Mouse (Mus musculus): ENCODE results near the gene Cmss1.

The Cmss1 gene

GRCm38 (mm10) chr16:57469869-57470268 is 136.8 kb downstream of the Cmss1 start:
- no peak for DNase-seq

DNA sequence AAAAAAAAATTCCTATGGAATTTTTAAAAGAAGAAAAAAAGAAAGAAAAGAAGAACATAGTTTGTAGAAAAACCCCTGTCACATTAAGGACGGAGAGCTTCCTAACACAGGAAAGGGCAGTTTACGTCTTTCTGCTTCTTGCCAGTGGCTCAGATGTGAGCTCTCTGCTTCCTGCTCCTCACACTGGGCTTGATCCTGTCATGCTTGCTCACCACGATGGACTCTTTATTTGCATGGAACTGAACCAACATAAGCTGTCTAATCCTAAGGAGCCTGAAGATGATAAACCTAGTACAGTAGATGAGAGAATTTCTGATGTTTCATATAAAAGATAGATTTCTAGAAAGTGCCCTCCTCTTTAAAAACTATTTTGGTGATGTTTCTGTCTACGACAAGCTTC is 137.4 kb downstream of the Cmss1 start:
- DNase-seq: no peak

DNA sequence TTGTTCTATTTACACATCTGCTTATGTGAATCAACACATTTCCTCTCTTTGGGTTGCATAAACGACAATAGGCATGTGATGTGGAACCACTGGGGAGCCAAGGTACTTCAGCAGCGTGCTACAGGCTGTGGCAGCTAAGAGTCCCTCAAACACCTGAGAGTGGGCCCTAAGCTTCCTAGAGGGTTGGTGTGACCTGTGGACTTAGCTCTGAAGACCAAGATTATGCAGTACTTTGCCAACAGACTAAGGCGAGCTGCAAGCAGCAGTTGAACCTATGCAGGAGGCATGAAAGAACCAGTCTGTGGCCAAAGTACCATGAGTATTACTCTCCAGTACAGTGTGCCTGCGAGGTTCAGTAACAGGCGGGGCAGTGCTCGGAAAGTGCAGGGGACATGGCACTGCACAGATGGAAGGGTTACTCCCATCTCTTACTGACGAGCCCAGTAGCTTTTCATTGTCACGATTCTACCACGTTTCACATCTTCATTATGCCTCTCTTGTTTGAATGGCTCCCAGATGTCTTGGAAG is 141.2 kb downstream of the Cmss1 start:
- no peak for DNase-seq

- DNase-seq: no peak
Measured at GRCm38 (mm10) chr16:57456003-57456402, 150.7 kb downstream of the Cmss1 start.

- DNase-seq: no peak
Measured at GRCm38 (mm10) chr16:57455573-57455972, 151.1 kb downstream of the Cmss1 start.

GRCm38 (mm10) chr16:57454106-57454763 is 152.4 kb downstream of the Cmss1 start:
- DNase-seq: no peak

- no peak for DNase-seq
Measured at GRCm38 (mm10) chr16:57453009-57453408, 153.7 kb downstream of the Cmss1 start.

DNA sequence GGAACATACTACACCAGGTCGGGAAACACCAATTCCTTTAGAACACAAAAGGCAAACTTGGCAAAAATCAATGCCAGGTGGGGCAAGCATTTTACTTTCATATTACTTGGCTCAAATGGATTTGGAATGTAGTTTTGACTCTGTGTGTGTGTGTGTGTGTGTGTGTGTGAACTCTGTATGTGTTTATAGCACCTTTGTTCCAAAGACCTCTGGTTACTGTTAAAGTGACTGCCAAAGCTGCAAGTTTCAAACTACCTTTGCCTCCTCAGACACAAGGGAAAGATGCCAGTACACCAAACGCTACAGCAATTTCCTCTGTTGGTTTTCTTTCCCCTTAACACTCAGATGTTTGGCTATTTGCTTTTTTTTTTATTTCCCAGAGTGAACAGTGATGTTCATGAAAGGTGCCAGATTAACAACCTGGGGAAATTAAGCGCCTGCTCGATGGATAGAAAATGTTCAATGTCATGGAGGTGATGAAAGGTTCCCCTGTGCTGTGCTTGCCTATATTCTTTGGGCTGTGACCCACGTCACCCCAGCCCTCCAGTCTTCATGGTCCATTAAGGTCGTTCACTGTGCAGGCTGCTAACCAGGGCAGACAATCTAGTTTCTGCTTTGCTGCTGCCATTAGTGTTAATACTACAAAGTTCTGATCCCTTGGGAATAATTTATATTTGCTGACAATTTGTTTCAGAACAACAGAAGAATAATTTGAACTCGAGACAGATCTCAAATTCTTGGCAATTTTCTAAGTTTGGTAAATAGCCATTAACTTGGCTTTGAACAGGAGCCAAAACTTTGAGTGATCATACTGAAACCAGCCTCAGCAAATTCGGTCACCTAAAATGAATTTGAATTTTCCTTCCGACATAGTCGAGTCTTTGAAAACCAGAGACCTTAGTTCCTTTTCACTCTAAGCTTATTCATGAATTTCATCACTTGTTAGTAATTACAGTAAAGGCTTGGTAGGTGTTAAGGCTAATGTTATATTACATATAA is 161.3 kb downstream of the Cmss1 start:
- no peak for DNase-seq

DNA sequence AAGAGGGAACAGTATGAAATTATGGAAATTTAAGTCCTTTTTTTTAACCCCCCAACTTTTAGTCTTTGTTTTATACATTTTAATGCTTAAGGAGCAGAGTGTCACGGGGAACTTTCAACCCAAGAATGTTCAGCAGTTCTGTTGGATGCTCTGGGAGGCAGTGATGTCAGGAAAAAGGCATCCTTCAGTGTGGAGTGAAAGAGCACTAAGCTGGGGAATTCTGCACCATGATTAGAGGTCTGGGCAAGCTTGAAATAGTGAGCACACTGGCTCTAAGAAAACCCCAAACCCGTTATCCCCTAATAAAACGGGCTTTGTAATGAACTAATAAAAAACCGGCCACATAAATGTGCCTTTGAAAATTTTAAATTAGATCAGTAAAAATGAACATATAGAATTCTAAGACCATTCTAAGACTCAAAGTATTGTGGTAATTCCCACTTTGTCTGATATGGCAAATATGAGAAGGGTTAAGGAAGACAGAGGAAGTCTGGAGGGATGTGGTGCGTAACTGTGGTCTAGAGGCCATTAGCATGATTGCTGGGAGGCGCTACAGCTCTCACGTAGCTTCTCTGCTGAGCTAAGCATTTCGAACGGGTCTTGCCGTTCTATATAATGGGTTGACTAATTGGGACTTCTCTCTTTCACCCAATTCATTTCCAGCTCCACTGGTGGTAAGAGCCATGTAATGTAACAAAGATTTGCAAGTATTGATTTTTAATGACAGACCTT is 165.8 kb downstream of the Cmss1 start:
- DNase-seq: no peak

DNA sequence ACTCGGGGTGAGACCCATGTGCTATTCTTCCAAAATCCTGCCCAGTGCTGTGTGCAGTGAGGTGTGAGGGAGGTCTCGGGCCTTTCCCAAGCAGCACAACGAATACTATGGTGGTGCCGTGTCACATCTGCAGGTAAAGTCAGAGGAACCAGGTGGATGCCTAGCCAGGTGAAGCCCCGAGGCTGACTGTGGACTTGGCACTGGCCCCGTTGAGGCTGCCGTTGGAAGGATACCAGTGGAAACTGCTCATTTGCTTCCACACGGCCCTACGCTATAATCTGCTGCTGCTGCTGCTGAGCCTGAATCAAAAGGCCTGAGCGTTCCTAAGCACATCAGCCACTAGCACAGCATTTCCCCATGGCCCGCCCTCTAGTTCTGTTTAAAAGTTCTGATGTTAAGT is 167.5 kb downstream of the Cmss1 start:
- no peak for DNase-seq

- DNase-seq: no peak
Measured at GRCm38 (mm10) chr16:57438288-57438685, 168.4 kb downstream of the Cmss1 start.

DNA sequence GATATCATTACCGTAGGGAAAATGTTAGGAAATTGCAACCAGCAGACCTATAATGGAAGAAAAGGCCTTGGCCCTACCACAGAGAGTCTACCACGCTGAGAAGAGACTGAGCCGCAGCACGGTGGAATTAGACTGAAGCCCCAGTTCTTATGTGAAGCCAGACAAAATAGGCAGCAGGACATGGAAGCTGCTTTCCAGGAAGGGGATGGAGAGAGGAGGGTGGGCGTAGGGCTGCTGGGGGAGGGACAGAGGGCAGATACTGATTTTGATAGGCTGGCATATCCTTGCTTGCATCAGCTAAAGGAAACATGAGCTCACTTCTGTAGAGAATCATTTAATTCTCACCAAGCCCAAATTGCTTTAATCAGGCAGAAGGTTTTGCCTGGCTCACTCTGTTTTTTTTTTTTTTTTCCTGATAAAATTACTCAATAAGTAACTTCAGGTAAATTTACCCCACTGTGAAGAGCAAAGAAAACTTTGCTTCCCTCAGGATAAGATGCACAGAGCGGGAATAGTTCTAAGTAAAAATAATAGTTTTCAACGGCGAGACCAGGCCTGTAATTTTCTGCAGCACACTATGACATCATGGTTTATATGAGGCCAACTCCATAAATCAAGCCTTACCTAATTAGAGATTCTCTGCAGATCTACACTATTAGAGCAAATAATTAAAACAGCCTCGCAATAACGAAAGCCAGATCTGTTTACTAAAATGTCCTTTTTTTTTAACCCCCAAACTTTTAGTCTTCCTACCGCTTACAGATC is 169.0 kb downstream of the Cmss1 start:
- DNase-seq: no peak

- no peak for DNase-seq
Measured at GRCm38 (mm10) chr16:57434640-57435039, 172.0 kb downstream of the Cmss1 start.

DNA sequence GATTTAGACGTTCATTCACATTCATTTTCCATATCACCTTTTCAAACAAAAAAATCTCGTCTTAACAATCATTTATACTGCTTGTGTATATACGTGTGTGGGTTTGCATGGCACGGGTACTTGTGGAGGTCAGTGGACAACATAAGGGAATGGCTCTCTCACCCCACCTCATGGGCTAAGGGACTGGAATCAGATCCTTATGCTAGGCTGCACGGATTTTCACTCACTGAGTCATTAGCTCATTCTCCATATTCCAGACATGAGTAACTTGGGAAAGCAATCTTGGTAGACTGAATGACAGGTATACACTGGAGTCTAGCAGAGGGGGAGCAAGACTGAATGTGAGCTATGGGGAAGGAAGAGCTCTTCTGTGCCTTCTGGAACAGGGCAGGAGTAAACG is 173.0 kb downstream of the Cmss1 start:
- DNase-seq: no peak

- no peak for DNase-seq
Measured at GRCm38 (mm10) chr16:57433173-57433572, 173.5 kb downstream of the Cmss1 start.

GRCm38 (mm10) chr16:57431294-57431693 is 175.4 kb downstream of the Cmss1 start:
- DNase-seq: no peak

- no peak for DNase-seq
Measured at GRCm38 (mm10) chr16:57428977-57429376, 177.7 kb downstream of the Cmss1 start.

- DNase-seq: no peak
Measured at GRCm38 (mm10) chr16:57427516-57428285, 179.0 kb downstream of the Cmss1 start.

DNA sequence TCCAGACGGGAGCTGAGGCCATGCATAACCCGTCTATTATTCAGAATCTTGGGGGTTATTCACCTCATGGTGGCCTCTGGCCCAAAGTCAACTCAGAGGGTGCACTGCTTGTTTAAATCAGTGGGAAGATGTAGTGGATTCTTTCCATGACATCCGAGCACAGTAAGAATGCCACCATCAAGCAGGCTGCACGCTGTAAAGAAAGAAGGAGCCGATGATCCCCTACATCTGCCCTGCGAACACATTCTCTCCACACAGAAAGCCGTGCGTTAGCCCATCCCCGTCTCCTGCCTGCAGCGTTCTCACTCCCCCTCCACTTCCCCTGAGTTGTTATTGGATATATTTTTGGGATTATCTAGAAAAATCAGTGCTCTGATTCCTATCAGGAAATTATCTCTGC is 180.0 kb downstream of the Cmss1 start:
- DNase-seq: no peak

DNA sequence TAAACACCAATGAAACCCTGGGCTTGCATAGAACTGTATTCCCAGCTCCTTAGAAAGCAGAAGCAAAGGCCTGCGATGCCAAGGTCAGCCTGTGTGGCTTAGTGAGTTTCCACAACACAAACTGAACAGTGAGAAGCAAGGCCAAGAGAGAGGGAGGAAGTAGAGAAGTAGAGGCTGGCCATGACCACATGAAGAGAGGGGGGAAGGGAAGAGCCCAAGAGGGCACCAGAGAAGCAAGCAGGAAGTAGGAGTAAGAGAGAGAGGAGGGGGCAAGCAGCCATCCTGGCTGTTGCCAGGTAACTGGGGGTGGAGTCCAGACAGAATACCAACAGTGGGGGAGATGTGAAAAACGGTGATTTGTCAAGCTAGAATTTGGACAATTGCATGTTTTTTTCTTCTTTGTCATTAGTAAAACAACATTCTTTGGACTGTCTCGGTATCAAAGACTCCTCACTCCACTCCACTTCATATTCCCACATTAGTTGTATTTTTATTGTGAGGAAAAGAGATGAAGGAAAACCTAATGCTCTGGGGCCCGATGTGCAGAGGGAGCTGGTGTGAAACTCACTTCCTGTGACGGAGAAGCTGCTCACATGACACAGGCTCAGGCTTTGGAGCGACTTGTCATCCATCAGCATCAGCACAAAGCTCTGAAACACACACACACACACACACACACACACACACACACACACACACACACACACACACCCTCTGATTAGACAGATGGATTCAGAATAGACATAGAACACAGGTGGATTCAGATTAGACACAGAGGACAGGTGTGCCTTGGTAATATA is 183.5 kb downstream of the Cmss1 start:
- no peak for DNase-seq

All from cerebellum, adult 9-10 months (tissue).